Mouse (Mus musculus) ES-Bruce4 (cell line): ENCODE data around the gene Pdxp.
"Not testable (repeated sequence)": the region's sequence is repeated elsewhere in the genome, so short reads cannot be mapped to it uniquely, and the experiment has no call there.

Source experiments
- CTCF ChIP-seq: IDR thresholded peaks from one replicate; pipeline ENCODE4 v1.8.1; 2011; ENCODE audit warnings: low read depth, low read length
- EP300 ChIP-seq: IDR thresholded peaks from 2 replicates; pipeline ENCODE4 v1.6.1; 2011; ENCODE audit warnings: low read depth, low read length; ENCODE audit not compliant: insufficient read depth
- POLR2A ChIP-seq: IDR thresholded peaks from one replicate; pipeline ENCODE4 v1.8.1; 2011; ENCODE audit warnings: low read length; ENCODE audit not compliant: insufficient read depth

DNA sequence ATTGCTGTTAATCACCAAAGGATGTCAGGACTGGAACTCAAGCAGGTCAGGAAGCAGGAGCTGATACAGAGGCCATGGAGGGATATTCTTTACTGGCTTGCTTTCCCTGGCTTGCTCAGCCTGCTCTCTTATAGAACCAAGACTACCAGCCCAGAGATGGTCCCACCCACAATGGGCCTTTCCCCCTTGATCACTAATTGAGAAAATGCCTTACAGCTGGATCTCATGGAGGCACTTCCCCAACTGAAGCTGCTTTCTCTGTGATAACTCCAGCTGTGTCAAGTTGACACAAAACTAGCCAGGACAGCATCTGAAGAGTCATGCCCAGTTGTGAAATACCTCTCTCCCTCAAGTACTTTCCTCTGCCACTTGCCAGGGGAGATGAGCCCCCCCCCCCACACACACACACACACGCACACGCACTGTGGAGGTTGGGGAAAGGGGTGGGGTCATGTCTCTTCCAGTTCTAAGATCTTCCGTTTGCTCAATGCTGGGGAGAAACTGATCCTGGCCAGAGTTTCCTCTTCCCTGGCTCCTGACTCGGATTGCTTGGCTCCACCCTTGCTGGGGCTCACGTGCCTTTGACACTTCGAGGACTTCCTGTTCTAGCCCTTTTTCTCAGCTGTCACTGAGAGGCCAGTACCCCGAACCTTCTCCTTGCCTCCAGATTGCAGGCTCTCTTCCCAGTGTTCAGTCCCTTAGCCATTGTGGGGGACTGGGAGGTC lies 34.8 kb upstream of the Pdxp start:
- TF ChIP-seq POLR2A, CTCF, EP300: not testable (repeated sequence)
